Mouse (Mus musculus) G1E (cell line): ENCODE results near the gene Itga9. TPM values are rescaled to one million over a fixed set of nuclear protein-coding genes. Genes with fewer than 3 reads are reported as not detected.

ENCODE experiments used
- ATAC-seq: 2 replicates; pipeline ENCODE4 v1.8.0; 2016; ENCODE audit warnings: mild to moderate bottlenecking; ENCODE audit not compliant: insufficient number of reproducible peaks, poor library complexity, low FRiP score, severe bottlenecking; ENCODE audit errors: extremely low read depth
- DNase-seq: peaks from one replicate; pipeline ENCODE4 v3.0.0; 2012; ENCODE audit warnings: low spot score
- H3K27me3 ChIP-seq: 2 replicates; pipeline ENCODE4 v1.6.1; 2012; ENCODE audit warnings: mild to moderate bottlenecking, low read length, inconsistent platforms; ENCODE audit not compliant: insufficient read depth
- H3K36me3 ChIP-seq: replicated peaks from 2 replicates; pipeline ENCODE3; 2012; ENCODE audit warnings: mild to moderate bottlenecking, inconsistent platforms
- H3K4me1 ChIP-seq: 2 replicates; pipeline ENCODE4 v1.6.1; 2012; ENCODE audit warnings: low read depth, low read length, inconsistent platforms, mixed read lengths; ENCODE audit not compliant: insufficient read depth
- H3K4me3 ChIP-seq: 2 replicates; pipeline ENCODE4 v1.5.1; 2012; ENCODE audit warnings: low read depth, mild to moderate bottlenecking, inconsistent platforms, low read length, moderate library complexity, mixed read lengths
- H3K9me3 ChIP-seq: replicated peaks from 2 replicates; pipeline ENCODE4 v1.6.1; 2012; ENCODE audit warnings: inconsistent platforms
- CTCF ChIP-seq: IDR thresholded peaks from 2 replicates; pipeline ENCODE4 v1.5.1; 2012; ENCODE audit warnings: low read depth, low read length, inconsistent platforms, mixed read lengths
- GATA1 ChIP-seq: IDR thresholded peaks from 2 replicates; pipeline ENCODE4 v1.6.1; 2012; ENCODE audit warnings: borderline replicate concordance, low read length, inconsistent platforms, mixed read lengths
- GATA2 ChIP-seq: IDR thresholded peaks from 2 replicates; pipeline ENCODE4 v1.6.1; 2012; ENCODE audit warnings: low read depth, low read length, inconsistent platforms, borderline replicate concordance
- POLR2AphosphoS5 ChIP-seq: IDR thresholded peaks from 2 replicates; pipeline ENCODE4 v1.6.1; 2012; ENCODE audit warnings: low read depth, low read length, inconsistent platforms; ENCODE audit not compliant: insufficient replicate concordance
- TAL1 ChIP-seq: conservative IDR thresholded peaks from 2 replicates; pipeline ENCODE4 v1.6.1; 2012; ENCODE audit warnings: low read depth, low read length, inconsistent platforms, mixed read lengths
- polyA plus RNA-seq: library from polyadenylated mRNA; stranded (reverse); fragments of >175 nt; gene quantifications from 2 replicates; pipeline ENCODE4 v1.2.3, GENCODE M21; 2012
- total RNA-seq, 2 experiments: library from RNA; stranded (forward) in 1 of 2; stranded (reverse) in 1 of 2; fragments of 200-1000 nt in 1 of 2; fragments of >200 nt in 1 of 2; fragmentation: Nextera tagmentation in 1 of 2; gene quantifications; 2 replicates each; pipeline ENCODE4 v1.2.3; 2014 to 2017

The Itga9 gene
- total and polyA plus RNA-seq, 3 experiments, result 0.11 TPM; not detected in 2

- Histone ChIP-seq H3K9me3 (peaks cover 80% of the 10 kb centered on the region), H3K4me3 (no peak overlapping the region), H3K36me3 (no peaks in the 10 kb centered on the region), H3K27me3 (no peaks in the 10 kb centered on the region), H3K4me1 (no peaks in the 10 kb centered on the region)
- TF ChIP-seq TAL1, result no peak
- TF ChIP-seq GATA1, result no peak
- TF ChIP-seq POLR2AphosphoS5, result no peak
- no peak for TF ChIP-seq GATA2
- TF ChIP-seq CTCF, result no peak
- DNase-seq (no peak), ATAC-seq (no peak)
Measured at GRCm38 (mm10) chr9:118867851-118868250, 261.4 kb downstream of the Itga9 start.

DNA sequence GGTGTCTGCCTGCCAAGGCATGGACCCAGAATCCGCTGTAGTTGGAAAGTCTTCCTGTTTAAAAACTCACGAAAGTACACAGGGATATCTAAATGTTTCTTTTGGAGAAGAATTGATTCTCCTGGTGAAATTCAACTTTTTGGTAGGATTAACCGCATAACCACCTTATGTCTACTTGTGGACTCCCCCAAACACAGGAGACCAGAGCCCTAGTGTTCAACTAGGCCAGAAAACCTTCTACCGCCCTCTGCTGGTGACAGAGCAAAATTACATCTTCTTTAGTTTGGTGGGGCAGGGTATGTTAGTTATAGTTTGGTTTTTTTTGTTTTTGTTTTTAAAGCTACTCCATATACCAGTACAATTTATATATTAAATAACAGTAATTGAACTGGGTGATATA lies 264.6 kb downstream of the Itga9 start:
- DNase-seq, result no peak
- no peak; the same call in 1 of the 2 replicates for ATAC-seq
- H3K27me3 ChIP-seq, result no peaks in the 10 kb centered on the region

GRCm38 (mm10) chr9:118873031-118873430 lies 266.5 kb downstream of the Itga9 start:
- no peak for DNase-seq
- Histone ChIP-seq H3K36me3 (no peaks in the 10 kb centered on the region), H3K9me3 (peaks cover 68% of the 10 kb centered on the region), H3K4me1 (no peaks in the 10 kb centered on the region), H3K4me3 (no peak overlapping the region), H3K27me3 (no peaks in the 10 kb centered on the region)
- no peak for ATAC-seq
- TF ChIP-seq POLR2AphosphoS5, result no peak
- no peak for TF ChIP-seq GATA2
- no peak for TF ChIP-seq GATA1
- TF ChIP-seq TAL1, result no peak
- TF ChIP-seq CTCF, result no peak

More for the DNA sequence above, 264.6 kb downstream of the Itga9 start:
- no peaks in the 10 kb centered on the region for H3K4me1 ChIP-seq
- TF ChIP-seq TAL1 (no peak), GATA1 (no peak), POLR2AphosphoS5 (no peak), CTCF (no peak), GATA2 (no peak)
- H3K9me3 ChIP-seq, result peaks cover 68% of the 10 kb centered on the region
- no peak overlapping the region for H3K4me3 ChIP-seq
- no peaks in the 10 kb centered on the region for H3K36me3 ChIP-seq

DNA sequence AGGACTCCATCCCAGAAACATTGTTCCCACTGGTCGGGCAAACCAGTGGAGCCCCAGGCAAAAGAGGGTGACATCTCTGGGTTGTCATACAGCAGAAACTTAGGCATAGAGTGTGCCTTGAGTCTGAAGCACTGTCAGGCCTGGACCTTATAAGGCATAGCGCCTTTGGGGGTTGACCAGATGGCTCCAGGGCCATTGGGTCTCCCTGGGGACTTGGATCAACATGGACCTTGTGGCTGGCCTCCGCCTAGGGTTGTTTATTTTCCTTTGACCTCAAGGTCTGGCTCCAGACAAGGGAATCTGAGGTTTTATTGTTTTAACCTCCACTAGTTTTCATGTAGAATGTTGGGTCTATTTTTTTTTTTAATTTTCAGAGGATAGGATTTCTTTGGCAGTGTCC lies 267.1 kb downstream of the Itga9 start:
- H3K36me3 ChIP-seq, result no peaks in the 10 kb centered on the region
- no peak for ATAC-seq
- H3K9me3 ChIP-seq, result peaks cover 70% of the 10 kb centered on the region
- no peaks in the 10 kb centered on the region for H3K27me3 ChIP-seq
- no peaks in the 10 kb centered on the region for H3K4me1 ChIP-seq
- H3K4me3 ChIP-seq, result no peak overlapping the region
- DNase-seq, result no peak
- TF ChIP-seq GATA1 (no peak), CTCF (no peak), GATA2 (no peak), POLR2AphosphoS5 (no peak), TAL1 (no peak)

- no peaks in the 10 kb centered on the region for H3K4me1 ChIP-seq
- H3K27me3 ChIP-seq, result no peaks in the 10 kb centered on the region
- TF ChIP-seq GATA2 (no peak), TAL1 (no peak), POLR2AphosphoS5 (no peak), CTCF (no peak), GATA1 (no peak)
- H3K9me3 ChIP-seq, result peaks cover 76% of the 10 kb centered on the region
- H3K4me3 ChIP-seq, result no peak overlapping the region
- H3K36me3 ChIP-seq, result no peaks in the 10 kb centered on the region
- DNase-seq, result no peak
- ATAC-seq, result no peak
Measured at GRCm38 (mm10) chr9:118875705-118876104, 269.2 kb downstream of the Itga9 start.

DNA sequence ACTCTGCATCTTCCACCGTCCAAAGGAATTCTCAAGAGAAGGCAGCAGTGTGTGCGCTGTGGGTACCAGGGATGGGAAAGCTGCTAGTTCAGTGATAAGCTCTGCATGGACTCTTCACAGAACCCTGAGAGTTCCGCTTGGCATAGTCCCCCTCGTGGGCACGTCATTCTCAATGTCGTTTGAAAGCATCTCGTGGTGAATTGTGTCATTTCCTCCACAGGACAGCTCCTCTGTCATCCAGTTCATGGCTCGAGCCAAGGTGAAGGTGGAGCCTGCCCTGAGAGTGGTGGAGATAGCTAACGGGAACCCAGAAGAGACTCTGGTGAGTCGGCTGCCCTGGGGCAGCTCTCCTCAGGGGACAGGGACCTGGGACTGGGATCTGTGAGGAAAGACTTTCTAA lies 270.4 kb downstream of the Itga9 start:
- no peak for ATAC-seq

More for the DNA sequence above, 270.4 kb downstream of the Itga9 start:
- H3K27me3 ChIP-seq, result no peaks in the 10 kb centered on the region
- TF ChIP-seq TAL1 (no peak), CTCF (no peak), POLR2AphosphoS5 (no peak), GATA1 (no peak), GATA2 (no peak)
- no peak overlapping the region for H3K4me3 ChIP-seq
- no peaks in the 10 kb centered on the region for H3K36me3 ChIP-seq
- H3K9me3 ChIP-seq, result peaks cover 79% of the 10 kb centered on the region
- H3K4me1 ChIP-seq, result no peaks in the 10 kb centered on the region
- no peak for DNase-seq
